Mouse (Mus musculus) left cerebral cortex, adult 2 months (tissue): Measurements from ENCODE around the gene Gm45711. TPM values are rescaled to one million over a fixed set of nuclear protein-coding genes. Genes with fewer than 3 reads are reported as not detected.
A peak's percentile ranks its signal among the peaks of the same experiment; 100 is the strongest.
"Not testable (repeated sequence)": the region's sequence is repeated elsewhere in the genome, so short reads cannot be mapped to it uniquely, and the experiment has no call there.

Source experiments
- DNase-seq, 2 experiments: peaks; one replicate each; pipeline ENCODE4 v3.0.0; 2021 to 2022; ENCODE audit warnings: low spot score in 2 of 2, mixed read lengths in 1 of 2; ENCODE audit errors: extremely low spot score in 1 of 2
- H3K27ac ChIP-seq: fragments of 200-600 bp; 2 replicates; pipeline ENCODE4 v1.8.1; 2022
- H3K4me3 ChIP-seq: fragments of 200-600 bp; 2 replicates; pipeline ENCODE4 v1.8.1; 2022
- CTCF ChIP-seq: fragments of 200-600 bp; IDR thresholded peaks from 2 replicates; pipeline ENCODE4 v1.8.1; 2022; ENCODE audit warnings: antibody characterized with exemption, mild to moderate bottlenecking, moderate library complexity
- intact Hi-C: fragments of 180-260 bp; cut with DNase I; formaldehyde crosslinking; loops from one replicate; pipeline ENCODE4 v1.15.1; 2025
- long read RNA-seq, 2 experiments: library from polyadenylated mRNA; stranded (forward); transcript quantifications; one replicate each; pipeline ENCODE4 v2.0.0; 2021; ENCODE audit warnings: borderline mapping rate in 2 of 2
- total RNA-seq, 2 experiments: library from RNA; stranded (reverse); gene quantifications; 2 replicates each; pipeline ENCODE4 v1.2.3; 2021

Gene Gm45711
- not detected for total RNA-seq
- long read RNA-seq, experiment 1: 0 reads
- long read RNA-seq, experiment 2: 0 reads

- peak in 1 of 2 experiments; percentile 13 for DNase-seq
- intact Hi-C loops, H3K27ac ChIP-seq, H3K4me3 ChIP-seq: not testable (repeated sequence)
These were observed at the start of gene Gm45711, which contains the start of gene Cmtm1 for GRCm38 (mm10) chr8:104309441-104310155. Gm45711 (minus strand) TSS chr8:104310081. Cmtm1 (minus strand) TSS chr8:104310145.

GRCm38 (mm10) chr8:104358637-104359036, 48.8 kb upstream of the Gm45711 start:
- Histone ChIP-seq H3K27ac (no peak overlapping the region), H3K4me3 (no peak overlapping the region)
- TF ChIP-seq CTCF: no peak
- intact Hi-C loops: no loop called here
- DNase-seq: no peak

- Histone ChIP-seq H3K27ac (no peak overlapping the region), H3K4me3 (no peak overlapping the region)
- intact Hi-C loops: no loop called here
- TF ChIP-seq CTCF: no peak
- no peak for DNase-seq
These were observed 44.6 kb upstream of the Gm45711 start for GRCm38 (mm10) chr8:104354504-104354903.

GRCm38 (mm10) chr8:104353186-104353585, 43.3 kb upstream of the Gm45711 start:
- no peak overlapping the region for H3K4me3 ChIP-seq
- no peak for DNase-seq
- intact Hi-C loops: no loop called here
- TF ChIP-seq CTCF: peak; percentile 29
- H3K27ac ChIP-seq: no peak overlapping the region

GRCm38 (mm10) chr8:104350047-104350446, 40.2 kb upstream of the Gm45711 start:
- Histone ChIP-seq H3K27ac (no peak overlapping the region), H3K4me3 (no peak overlapping the region)
- intact Hi-C loops: no loop called here
- no peak for TF ChIP-seq CTCF
- no peak for DNase-seq

- H3K4me3 ChIP-seq: no peak overlapping the region
- H3K27ac ChIP-seq: no peak overlapping the region
- DNase-seq: no peak
- TF ChIP-seq CTCF: no peak
- intact Hi-C loops: no loop called here
These were observed 39.1 kb upstream of the Gm45711 start for GRCm38 (mm10) chr8:104348971-104349370.

GRCm38 (mm10) chr8:104346706-104347105, 36.8 kb upstream of the Gm45711 start:
- TF ChIP-seq CTCF: no peak
- intact Hi-C loops: no loop called here

GRCm38 (mm10) chr8:104344622-104345021, 34.7 kb upstream of the Gm45711 start:
- no peak for DNase-seq
- Histone ChIP-seq H3K27ac (no peak overlapping the region), H3K4me3 (no peak overlapping the region)
- no peak for TF ChIP-seq CTCF
- intact Hi-C loops: loop anchor here (2.0 to 5.0 kb wide), 6 partner anchors 50 to 247 kb away; partner anchors contain the start of genes Cmtm4 and Terb1

More at GRCm38 (mm10) chr8:104346706-104347105, 36.8 kb upstream of the Gm45711 start:
- no peak for DNase-seq
- Histone ChIP-seq H3K27ac (no peak overlapping the region), H3K4me3 (no peak overlapping the region)

GRCm38 (mm10) chr8:104343957-104344356, 34.1 kb upstream of the Gm45711 start:
- intact Hi-C loops: loop anchor here (2.0 to 5.0 kb wide), 6 partner anchors 51 to 247 kb away; partner anchors contain the start of genes Cmtm4 and Terb1
- TF ChIP-seq CTCF: peak; percentile 94
- Histone ChIP-seq H3K4me3 (no peak overlapping the region), H3K27ac (no peak overlapping the region)
- DNase-seq: peak; percentile 81 to 91

- no peak for TF ChIP-seq CTCF
- intact Hi-C loops: loop anchor here (5.0 kb wide), 3 partner anchors 165 to 245 kb away; partner anchors contain the start of gene Terb1
- no peak for DNase-seq
- Histone ChIP-seq H3K27ac (no peak overlapping the region), H3K4me3 (no peak overlapping the region)
These were observed 32.5 kb upstream of the Gm45711 start for GRCm38 (mm10) chr8:104342426-104342825.

- no peak for TF ChIP-seq CTCF
- no peak overlapping the region for H3K4me3 ChIP-seq
- intact Hi-C loops: loop anchor here (2.0 to 5.0 kb wide), 6 partner anchors 29 to 244 kb away; partner anchors contain the start of genes Cklf, Dync1li2 and Terb1
These were observed 31.8 kb upstream of the Gm45711 start for GRCm38 (mm10) chr8:104341678-104342077.

GRCm38 (mm10) chr8:104341106-104341561, 31.3 kb upstream of the Gm45711 start:
- peak overlapping the region; percentile 62 for H3K4me3 ChIP-seq
- intact Hi-C loops: loop anchor here (2.0 to 5.0 kb wide), 6 partner anchors 28 to 244 kb away; partner anchors contain the start of genes Cklf, Dync1li2 and Terb1
- TF ChIP-seq CTCF: no peak
- DNase-seq: no peak
- H3K27ac ChIP-seq: peak overlapping the region; percentile 75

More at GRCm38 (mm10) chr8:104341678-104342077, 31.8 kb upstream of the Gm45711 start:
- no peak for DNase-seq
- H3K27ac ChIP-seq: no peak overlapping the region
